Mouse (Mus musculus): Measurements from ENCODE around the gene Chit1. TPM values are rescaled to one million over a fixed set of nuclear protein-coding genes. Genes with fewer than 3 reads are reported as not detected.

Gene Chit1
- polyA plus RNA-seq, 1 experiment: 0.02 TPM

DNA sequence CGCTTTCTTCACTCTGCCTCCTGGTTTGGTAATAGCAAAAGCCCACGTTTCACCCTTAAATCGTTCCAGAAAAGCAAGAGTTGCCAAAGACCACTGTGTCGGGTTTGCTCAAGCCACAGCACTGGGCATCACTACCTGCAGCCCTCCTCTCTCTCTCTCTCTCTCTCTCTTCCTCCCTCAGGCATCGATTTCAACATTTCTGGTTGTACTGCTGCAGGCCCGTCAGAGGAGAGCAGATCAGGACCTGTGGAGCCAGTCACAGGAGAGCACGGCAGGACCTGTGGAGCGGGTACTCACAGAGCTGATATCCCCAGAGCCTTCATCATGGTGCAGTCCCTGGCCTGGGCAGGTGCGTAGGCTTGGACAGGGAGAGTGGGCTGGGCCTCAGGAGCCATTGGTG is 27.4 kb downstream of the Chit1 start:
- Histone ChIP-seq H3K36me3 (ENCODE audit: control insufficient read depth, insufficient read depth) (no peaks in the 10 kb centered on the region), H3K27me3 (ENCODE audit: control insufficient read depth, insufficient read depth, insufficient read length) (peaks cover 64% of the 10 kb centered on the region), H3ac (ENCODE audit: control insufficient read depth, insufficient read length, low read depth) (no peak overlapping the region), H3K79me3 (ENCODE audit: low read depth) (no peaks in the 10 kb centered on the region), H3K79me2 (ENCODE audit: control insufficient read depth, insufficient read depth) (no peaks in the 10 kb centered on the region), H3K4me3 (ENCODE audit: insufficient read depth, poor library complexity, severe bottlenecking) (no peak overlapping the region)
- TF ChIP-seq MYOD1 (IDR thresholded peaks at IDR 0.05; ENCODE audit: control insufficient read depth, insufficient read length, low read depth): no peak
- TF ChIP-seq FOSL1 (IDR thresholded peaks at IDR 0.05; ENCODE audit: insufficient read depth, low read length, poor library complexity, severe bottlenecking): no peak
- TF ChIP-seq CEBPB (IDR thresholded peaks at IDR 0.05; ENCODE audit: low read depth): no peak
- TF ChIP-seq MYOG (IDR thresholded peaks at IDR 0.05; ENCODE audit: control insufficient read depth, extremely low read depth, insufficient read length): no peak
- TF ChIP-seq MAX (IDR thresholded peaks at IDR 0.05): no peak
- TF ChIP-seq CTCF (IDR thresholded peaks at IDR 0.05; ENCODE audit: control insufficient read depth, insufficient read depth, insufficient read length): no peak
- TF ChIP-seq USF1 (IDR thresholded peaks at IDR 0.05; ENCODE audit: low read depth): no peak

DNA sequence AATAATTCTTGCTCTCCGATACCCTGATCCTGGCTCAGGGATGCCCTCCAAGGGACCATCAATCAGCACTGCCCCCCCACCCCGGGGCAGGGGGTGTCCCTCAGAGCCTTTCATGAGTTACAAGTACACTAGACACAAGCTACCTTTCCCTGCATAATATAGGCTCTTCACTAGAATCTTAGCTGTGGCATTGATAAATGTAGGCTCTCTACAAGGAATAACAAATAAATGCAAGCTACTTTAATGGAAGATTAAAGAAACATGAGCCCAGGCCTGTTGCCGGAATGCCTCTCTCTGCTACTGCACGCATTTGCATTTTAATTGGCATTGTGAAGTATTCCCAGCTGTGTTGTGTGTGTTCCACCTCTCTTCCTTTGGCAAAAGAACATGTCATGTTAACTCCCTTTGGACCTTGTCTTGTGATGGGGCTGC is 31.3 kb downstream of the Chit1 start:
- Histone ChIP-seq H3K79me3 (ENCODE audit: low read depth) (no peaks in the 10 kb centered on the region), H3K36me3 (ENCODE audit: control insufficient read depth, insufficient read depth) (no peaks in the 10 kb centered on the region), H3K27me3 (ENCODE audit: control insufficient read depth, insufficient read depth, insufficient read length) (peaks cover 63% of the 10 kb centered on the region), H3K4me3 (ENCODE audit: insufficient read depth, poor library complexity, severe bottlenecking) (no peak overlapping the region), H3ac (ENCODE audit: control insufficient read depth, insufficient read length, low read depth) (no peak overlapping the region), H3K79me2 (ENCODE audit: control insufficient read depth, insufficient read depth) (no peaks in the 10 kb centered on the region)
- TF ChIP-seq USF1 (IDR thresholded peaks at IDR 0.05; ENCODE audit: low read depth): no peak
- no peak for TF ChIP-seq MYOD1 (IDR thresholded peaks at IDR 0.05; ENCODE audit: control insufficient read depth, insufficient read length, low read depth)
- no peak for TF ChIP-seq MYOG (IDR thresholded peaks at IDR 0.05; ENCODE audit: control insufficient read depth, extremely low read depth, insufficient read length)
- no peak for TF ChIP-seq CEBPB (IDR thresholded peaks at IDR 0.05; ENCODE audit: low read depth)
- TF ChIP-seq MAX (IDR thresholded peaks at IDR 0.05): no peak
- no peak for TF ChIP-seq FOSL1 (IDR thresholded peaks at IDR 0.05; ENCODE audit: insufficient read depth, low read length, poor library complexity, severe bottlenecking)
- no peak for TF ChIP-seq CTCF (IDR thresholded peaks at IDR 0.05; ENCODE audit: control insufficient read depth, insufficient read depth, insufficient read length)

DNA sequence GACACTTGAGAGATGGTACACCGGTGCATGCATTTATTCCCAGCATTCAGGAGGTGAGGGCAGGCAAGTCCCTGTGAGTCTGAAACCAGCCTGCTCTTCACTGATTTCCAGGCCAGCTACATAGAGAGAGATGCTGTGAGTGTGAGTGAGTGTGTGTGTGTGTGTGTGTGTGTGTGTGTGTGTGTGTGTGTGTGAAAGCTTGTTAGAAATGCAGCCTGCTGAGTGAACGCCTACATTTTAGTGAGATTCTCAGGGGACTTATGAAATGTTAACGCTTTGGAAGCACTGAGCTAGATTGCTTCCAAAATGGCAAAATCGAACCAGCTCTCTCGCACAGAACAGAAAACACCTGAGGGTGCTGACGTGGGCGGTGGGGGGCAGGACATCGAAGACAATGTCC is 35.0 kb downstream of the Chit1 start:
- Histone ChIP-seq H3K27me3 (ENCODE audit: control insufficient read depth, insufficient read depth, insufficient read length) (peaks cover 53% of the 10 kb centered on the region), H3K79me3 (ENCODE audit: low read depth) (no peaks in the 10 kb centered on the region), H3K4me3 (ENCODE audit: insufficient read depth, poor library complexity, severe bottlenecking) (no peak overlapping the region), H3K79me2 (ENCODE audit: control insufficient read depth, insufficient read depth) (no peaks in the 10 kb centered on the region), H3K36me3 (ENCODE audit: control insufficient read depth, insufficient read depth) (no peaks in the 10 kb centered on the region), H3ac (ENCODE audit: control insufficient read depth, insufficient read length, low read depth) (no peak overlapping the region)
- TF ChIP-seq MYOD1 (IDR thresholded peaks at IDR 0.05; ENCODE audit: control insufficient read depth, insufficient read length, low read depth) (no peak), USF1 (IDR thresholded peaks at IDR 0.05; ENCODE audit: low read depth) (no peak), MAX (IDR thresholded peaks at IDR 0.05) (no peak), MYOG (IDR thresholded peaks at IDR 0.05; ENCODE audit: control insufficient read depth, extremely low read depth, insufficient read length) (no peak), CEBPB (IDR thresholded peaks at IDR 0.05; ENCODE audit: low read depth) (no peak), FOSL1 (IDR thresholded peaks at IDR 0.05; ENCODE audit: insufficient read depth, low read length, poor library complexity, severe bottlenecking) (no peak), CTCF (IDR thresholded peaks at IDR 0.05; ENCODE audit: control insufficient read depth, insufficient read depth, insufficient read length) (no peak)

DNA sequence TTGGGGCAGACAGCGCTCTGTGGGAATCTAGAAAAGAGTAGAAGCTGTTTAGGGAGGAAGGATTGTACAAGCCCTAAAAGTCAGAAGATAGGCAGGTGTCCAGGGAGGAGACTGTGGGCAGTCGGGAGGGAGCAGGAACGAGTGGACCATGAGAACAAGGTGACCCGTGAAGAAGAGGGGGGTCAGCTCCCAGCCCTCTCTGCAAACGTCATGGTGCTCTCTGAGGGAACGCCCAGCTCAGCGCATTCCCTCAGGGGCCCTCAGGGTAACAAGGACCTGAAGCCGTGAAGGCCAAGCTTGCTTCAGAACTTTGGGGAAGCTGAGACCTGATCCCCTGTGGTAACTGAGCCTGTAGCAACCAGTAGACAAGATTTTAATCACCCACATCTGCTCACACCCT is 39.0 kb downstream of the Chit1 start:
- H3K4me3 ChIP-seq (ENCODE audit: insufficient read depth, poor library complexity, severe bottlenecking): no peak overlapping the region
- peaks cover 33% of the 10 kb centered on the region for H3K27me3 ChIP-seq (ENCODE audit: control insufficient read depth, insufficient read depth, insufficient read length)
- H3ac ChIP-seq (ENCODE audit: control insufficient read depth, insufficient read length, low read depth): no peak overlapping the region
- H3K36me3 ChIP-seq (ENCODE audit: control insufficient read depth, insufficient read depth): no peaks in the 10 kb centered on the region
- no peaks in the 10 kb centered on the region for H3K79me2 ChIP-seq (ENCODE audit: control insufficient read depth, insufficient read depth)
- no peak for TF ChIP-seq USF1 (IDR thresholded peaks at IDR 0.05; ENCODE audit: low read depth)
- TF ChIP-seq CEBPB (IDR thresholded peaks at IDR 0.05; ENCODE audit: low read depth): no peak
- no peak for TF ChIP-seq MYOD1 (IDR thresholded peaks at IDR 0.05; ENCODE audit: control insufficient read depth, insufficient read length, low read depth)
- no peak for TF ChIP-seq CTCF (IDR thresholded peaks at IDR 0.05; ENCODE audit: control insufficient read depth, insufficient read depth, insufficient read length)
- TF ChIP-seq MAX (IDR thresholded peaks at IDR 0.05): no peak
- no peak for TF ChIP-seq MYOG (IDR thresholded peaks at IDR 0.05; ENCODE audit: control insufficient read depth, extremely low read depth, insufficient read length)
- TF ChIP-seq FOSL1 (IDR thresholded peaks at IDR 0.05; ENCODE audit: insufficient read depth, low read length, poor library complexity, severe bottlenecking): no peak
- no peaks in the 10 kb centered on the region for H3K79me3 ChIP-seq (ENCODE audit: low read depth)

DNA sequence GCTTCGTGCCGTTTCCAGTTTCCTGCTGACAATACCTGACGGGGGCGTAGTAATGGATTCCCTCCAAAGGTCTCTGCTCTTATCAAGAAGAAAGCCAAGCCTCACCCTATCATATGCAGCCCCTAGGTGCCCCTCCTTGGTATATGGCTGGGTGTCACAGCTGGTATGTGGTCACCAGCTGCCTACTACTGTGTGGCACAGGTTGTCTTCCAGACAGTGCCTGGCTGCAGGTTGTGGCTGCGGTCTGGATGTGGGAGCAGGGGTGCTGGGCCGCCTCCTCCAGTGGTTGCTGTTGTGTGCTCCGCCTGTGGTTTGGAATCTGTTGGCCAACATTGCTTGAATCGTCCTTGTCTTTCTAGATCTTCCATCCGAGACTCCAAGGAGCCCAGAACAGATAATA is 39.7 kb downstream of the Chit1 start:
- Histone ChIP-seq H3K79me2 (ENCODE audit: control insufficient read depth, insufficient read depth) (no peaks in the 10 kb centered on the region), H3K4me3 (ENCODE audit: insufficient read depth, poor library complexity, severe bottlenecking) (no peak overlapping the region), H3K36me3 (ENCODE audit: control insufficient read depth, insufficient read depth) (no peaks in the 10 kb centered on the region), H3K79me3 (ENCODE audit: low read depth) (no peaks in the 10 kb centered on the region), H3ac (ENCODE audit: control insufficient read depth, insufficient read length, low read depth) (no peak overlapping the region), H3K27me3 (ENCODE audit: control insufficient read depth, insufficient read depth, insufficient read length) (peaks cover 27% of the 10 kb centered on the region)
- TF ChIP-seq CTCF (IDR thresholded peaks at IDR 0.05; ENCODE audit: control insufficient read depth, insufficient read depth, insufficient read length) (no peak), MYOD1 (IDR thresholded peaks at IDR 0.05; ENCODE audit: control insufficient read depth, insufficient read length, low read depth) (no peak), FOSL1 (IDR thresholded peaks at IDR 0.05; ENCODE audit: insufficient read depth, low read length, poor library complexity, severe bottlenecking) (no peak), USF1 (IDR thresholded peaks at IDR 0.05; ENCODE audit: low read depth) (no peak), CEBPB (IDR thresholded peaks at IDR 0.05; ENCODE audit: low read depth) (no peak), MYOG (IDR thresholded peaks at IDR 0.05; ENCODE audit: control insufficient read depth, extremely low read depth, insufficient read length) (no peak), MAX (IDR thresholded peaks at IDR 0.05) (no peak)
